Mouse (Mus musculus): ENCODE measurements around the gene Gm20388.

DNA sequence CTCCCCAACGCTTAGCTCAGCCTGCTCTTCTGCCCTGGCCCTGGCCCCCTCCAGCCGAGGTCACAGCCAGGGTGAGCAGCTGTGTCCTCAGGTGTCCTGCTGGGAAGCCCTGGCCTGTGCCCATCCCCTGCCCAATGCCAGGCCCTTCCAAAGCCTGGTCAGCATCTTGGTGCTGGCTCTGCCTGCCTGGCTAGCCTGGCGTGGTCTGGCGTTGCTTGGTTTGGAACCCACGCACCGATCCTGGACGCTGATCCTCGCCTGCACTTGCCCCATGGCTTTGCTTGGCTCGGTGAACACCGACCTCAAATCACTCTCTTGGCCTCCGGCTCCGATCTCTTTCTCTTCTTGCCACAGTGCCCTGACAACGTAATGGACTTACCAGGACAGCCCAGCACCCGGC, 152.1 kb downstream of the Gm20388 start:
- no peak for TF ChIP-seq CTCF (IDR thresholded peaks at IDR 0.05; ENCODE audit: low read depth)
- TF ChIP-seq EP300 (IDR thresholded peaks at IDR 0.05; ENCODE audit: low read depth): no peak
